ENCODE assay signal across 31 mouse cellular contexts in the genomic region with DNA sequence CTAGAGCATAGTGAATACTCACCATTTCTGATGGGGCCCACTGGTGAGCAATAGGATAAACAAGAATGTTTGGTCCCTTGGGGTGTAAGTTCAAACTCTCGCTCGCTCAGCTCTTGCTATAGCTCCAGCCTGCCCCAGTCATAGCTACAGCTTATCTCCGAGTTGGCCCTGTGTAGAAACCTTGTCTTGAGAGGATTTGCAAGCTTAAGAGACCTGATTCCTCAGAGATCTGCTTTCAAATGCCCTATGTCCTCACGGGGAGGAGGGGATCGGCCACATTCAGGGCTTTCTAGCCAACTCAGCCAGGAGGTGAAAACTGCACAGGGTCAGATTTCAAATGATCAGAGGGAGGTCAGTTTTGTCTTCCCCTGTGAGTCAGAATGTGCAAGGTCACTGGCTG. TPM values are rescaled to one million over a fixed set of nuclear protein-coding genes. Genes with fewer than 3 reads are reported as not detected.
A peak's percentile ranks its signal among the peaks of the same experiment; 100 is the strongest.
DNase-seq lines count a peak whose midpoint lies in the region; ATAC-seq and TF ChIP-seq lines count a peak whose summit lies in the region.
"Had no signal": no experiment of that assay in that cellular context is flagged by ENCODE, and none has a peak within 500 bp of the region (broad histone marks: within the 10 kb centered on the region; RNA-seq: fewer than 3 reads in every experiment).

No protein-coding gene starts in this region.

- no peak for TF ChIP-seq CTCF in kidney, adult 2 months (conservative IDR thresholded peaks at IDR 0.05; ENCODE audit: insufficient read depth, insufficient read length, low read depth, low read length)

- H3K4me1 ChIP-seq in kidney, adult 2 months (ENCODE audit: control insufficient read depth, insufficient read depth, low read length), result no peaks in the 10 kb centered on the region
- H3K4me1 ChIP-seq in heart, embryonic 12.5 days (replicated peaks), result peaks cover 5% of the 10 kb centered on the region; the same call in 1 of the 2 replicates
- H3K4me1 ChIP-seq: embryonic facial prominence, embryonic 12.5 days; heart, embryonic 15.5 days had no signal

- H3K4me2 ChIP-seq in heart, embryonic 12.5 days, result no peak overlapping the region
- H3K4me2 ChIP-seq: embryonic facial prominence, embryonic 12.5 days; heart, embryonic 15.5 days had no signal

- 61% methylated on average over 5 of the region's 5 CpGs for WGBS in kidney, adult 2 months
- 73% methylated on average over 5 of the region's 5 CpGs for WGBS in heart, embryonic 12.5 days

- DNase-seq in kidney, adult 2 months, result peak; percentile 15
- DNase-seq in kidney, postnatal 25 days, result no peak
- DNase-seq in 416B (ENCODE audit: low read depth), result peak; percentile 36
- peak; percentile 62 for DNase-seq in adipocyte (ENCODE audit: low spot score)
- DNase-seq in adrenal gland, postnatal 36 days, result peak; percentile 65 to 72
- no peak for DNase-seq in gastrocnemius, adult 18-20 months (ENCODE audit: low spot score)
- DNase-seq in lung, postnatal 4 days, result no peak
- DNase-seq: B cell, adult 2 months; cerebellum, adult 11 months; cerebellum, postnatal 25 days; gastrocnemius, postnatal 25 days; heart, adult 2 months; heart, postnatal 4 days; kidney, postnatal 10 days; left cerebral cortex, postnatal 4 days; liver; lung, adult 2 months; right cerebral cortex, postnatal 14 days; spleen, adult 18-20 months; thymus, postnatal 36 days had no signal

- ATAC-seq in heart, embryonic 12.5 days (ENCODE audit: insufficient number of reproducible peaks, low FRiP score), result no peak
- ATAC-seq: activated CD4-positive, CD25-positive, alpha-beta regulatory T cell, adult 4 months; forebrain, embryonic 14.5 days; hindbrain, postnatal 0 days; intestine, postnatal 0 days; midbrain, embryonic 16.5 days; Patski had no signal

- no peaks in the 10 kb centered on the region for H3K36me3 ChIP-seq in kidney, adult 2 months (ENCODE audit: control insufficient read depth, insufficient read depth, low read length)
- H3K36me3 ChIP-seq in heart, embryonic 12.5 days, result no peaks in the 10 kb centered on the region
- H3K36me3 ChIP-seq: embryonic facial prominence, embryonic 12.5 days; heart, embryonic 15.5 days had no signal

- H3K4me3 ChIP-seq in kidney, adult 2 months (ENCODE audit: insufficient read depth, low read depth, low read length), result no peak overlapping the region
- H3K4me3 ChIP-seq in heart, embryonic 12.5 days, result no peak overlapping the region
- H3K4me3 ChIP-seq: embryonic facial prominence, embryonic 12.5 days; erythroblast, embryonic 14.5 days; heart, adult 2 months; heart, embryonic 15.5 days; layer of hippocampus, adult 2 months had no signal

- TF ChIP-seq POLR2A in kidney, adult 2 months (IDR thresholded peaks at IDR 0.05; ENCODE audit: low read depth, low read length), result no peak

- H3K9me3 ChIP-seq in heart, embryonic 12.5 days (replicated peaks), result no peaks in the 10 kb centered on the region
- H3K9me3 ChIP-seq: embryonic facial prominence, embryonic 12.5 days; heart, embryonic 15.5 days had no signal

- no peak overlapping the region for H3K27ac ChIP-seq in kidney, adult 2 months (ENCODE audit: insufficient read depth, low read depth, low read length)
- H3K27ac ChIP-seq in heart, embryonic 12.5 days (ENCODE audit: poor library complexity, severe bottlenecking), result no peak overlapping the region
- H3K27ac ChIP-seq: embryonic facial prominence, embryonic 12.5 days; heart, adult 2 months; heart, embryonic 15.5 days; hindbrain, postnatal 0 days; layer of hippocampus, adult 2 months had no signal

- H3K27me3 ChIP-seq in kidney, adult 2 months (replicated peaks; ENCODE audit: control insufficient read depth, insufficient read depth, low read length), result no peaks in the 10 kb centered on the region
- H3K27me3 ChIP-seq in heart, embryonic 12.5 days (replicated peaks), result no peaks in the 10 kb centered on the region
- H3K27me3 ChIP-seq: embryonic facial prominence, embryonic 12.5 days; heart, embryonic 15.5 days; Patski had no signal

- H3K9ac ChIP-seq in heart, embryonic 12.5 days, result no peak overlapping the region
- H3K9ac ChIP-seq: embryonic facial prominence, embryonic 12.5 days; heart, embryonic 15.5 days had no signal

RNA-seq across cellular contexts. Expression of a gene that starts 26.1 kb away (rescaled TPM):
- polyA plus RNA-seq in kidney, adult 2 months (2012; rRNA removed), result 22.9 and 25.0 TPM in 2 replicates
- 10 to 100 TPM; 20.5 to 21.4 TPM for total RNA-seq in adrenal gland, postnatal 36 days (2021)
- total RNA-seq in gastrocnemius, adult 18-20 months (2021), result 10 to 100 TPM in 1 of 2 experiments, 1 to 10 TPM in 1; 9.8 to 10.8 TPM
- 35.0 and 38.0 TPM in 2 replicates for polyA plus RNA-seq in heart, embryonic 12.5 days (2016; fragmentation: Nextera tagmentation; extraction: Ambion mirVana)

Comparison
In these comparisons a context has a peak if more than half of its experiments do, and no peak if none do; other contexts are left out.
1. DNase-seq: peak in kidney, adult 2 months (single experiment), 416B (single experiment), adipocyte (single experiment) and adrenal gland, postnatal 36 days (2 of 2); none in kidney, postnatal 25 days (0 of 2), gastrocnemius, adult 18-20 months (single experiment) and lung, postnatal 4 days (0 of 2).